Mouse (Mus musculus) embryo, embryonic 9.5 days (tissue): ENCODE results near the gene Rgs17.

ENCODE experiments used
- DNase-seq: peaks from one replicate; pipeline ENCODE4 v3.0.0-alpha.2; 2017; ENCODE audit errors: extremely low spot score

The Rgs17 gene

DNA sequence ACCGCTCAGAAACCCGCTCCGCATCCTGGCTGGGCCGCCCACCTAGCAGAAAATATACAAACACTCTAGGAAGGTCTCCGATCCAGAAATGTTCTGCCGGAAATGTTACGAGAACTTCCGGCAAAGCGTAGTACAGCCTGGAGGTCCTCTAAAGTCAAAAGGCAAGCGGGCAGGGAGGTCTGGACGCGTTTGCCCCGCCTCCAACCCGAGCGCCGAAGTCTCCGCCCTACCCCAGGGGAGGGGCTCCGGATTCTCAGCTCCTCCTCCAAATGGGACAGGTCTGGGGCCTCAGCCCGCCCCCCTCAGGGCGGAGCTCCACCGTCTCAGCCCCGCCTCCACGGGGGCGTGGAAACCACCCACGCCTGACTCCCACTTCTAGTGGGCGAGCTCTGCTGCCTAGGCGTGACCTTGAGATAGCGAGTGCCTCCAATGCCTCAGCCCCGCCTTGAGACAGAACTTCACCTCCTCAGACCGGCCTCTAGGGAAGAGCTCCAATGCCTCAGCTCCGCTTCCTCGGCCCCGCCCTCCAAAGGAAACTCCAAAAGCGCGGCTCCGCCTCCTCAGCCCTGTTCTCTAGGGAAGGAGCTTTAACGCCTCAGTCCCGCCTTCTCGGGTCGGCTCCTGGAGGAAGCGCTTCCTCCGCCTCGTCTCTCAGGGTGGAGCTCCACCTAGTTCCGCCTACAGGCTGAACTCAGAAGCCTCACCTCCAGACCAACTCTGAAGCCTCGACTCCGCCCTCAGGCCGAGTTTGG is 98.3 kb downstream of the Rgs17 start, which contains the start of gene Mtrf1l:
TSS of gene Mtrf1l (minus strand) at position 171 of the 752 bp plus-strand sequence.
- DNase-seq: peak; percentile 98

DNA sequence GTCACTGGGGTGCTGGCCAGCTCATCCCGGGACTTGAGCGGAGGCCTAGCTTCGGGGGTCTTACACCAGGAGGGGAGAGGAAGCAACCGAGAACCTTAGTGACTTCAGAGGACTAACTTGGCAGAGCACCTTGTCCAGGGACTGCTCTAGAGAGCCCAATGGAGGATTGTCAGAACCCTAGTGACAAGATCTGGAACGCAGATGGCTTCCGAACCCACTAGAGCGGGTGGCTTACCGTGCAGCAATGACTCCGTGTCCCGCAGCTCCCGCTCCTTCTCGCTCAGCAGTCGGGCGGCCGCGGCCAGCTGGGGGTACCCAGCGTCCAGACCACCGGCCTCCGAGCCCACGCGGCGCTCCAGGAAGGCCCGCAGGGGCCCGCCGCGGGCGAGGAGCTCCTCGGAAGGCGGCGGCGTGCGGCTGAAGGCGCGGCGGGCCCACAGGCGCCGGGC is 98.9 kb downstream of the Rgs17 start:
- DNase-seq: no peak

DNA sequence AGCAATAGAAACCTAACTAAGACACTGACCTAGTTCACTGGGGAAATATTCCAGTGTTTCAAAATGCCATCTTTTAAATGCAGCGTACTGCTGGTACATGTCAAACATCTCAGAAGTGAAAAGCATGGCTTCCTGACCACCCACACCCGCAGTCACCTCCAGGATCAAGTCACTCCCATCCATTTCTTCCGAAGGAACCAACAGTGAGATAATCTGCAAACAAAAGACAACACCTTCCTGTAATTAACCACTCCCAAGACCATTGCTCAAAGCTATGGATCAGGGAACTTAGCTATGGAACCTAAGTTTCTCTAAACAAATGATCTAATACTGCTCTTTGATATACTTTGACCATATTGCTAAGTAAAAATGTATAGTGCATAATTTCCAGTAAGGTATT is 103.4 kb downstream of the Rgs17 start:
- DNase-seq: no peak

DNA sequence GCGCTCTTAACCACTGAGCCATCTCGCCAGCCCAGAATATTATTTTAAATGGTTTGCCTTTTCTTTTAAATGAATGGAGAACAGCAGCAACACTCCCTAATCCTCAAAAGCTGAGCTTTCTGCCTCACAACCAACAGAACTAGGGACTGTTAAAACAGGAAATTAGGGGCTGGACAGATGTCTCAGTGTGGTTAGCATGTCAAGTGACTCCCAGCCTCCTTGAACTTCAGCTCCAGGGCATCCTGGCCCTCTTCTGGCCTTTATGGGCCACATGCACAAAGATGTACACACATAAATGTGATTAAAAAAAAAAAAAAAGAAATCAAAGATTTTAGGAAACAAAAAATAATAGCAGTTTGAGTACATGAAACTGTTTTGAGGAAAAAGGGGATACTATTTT is 106.2 kb downstream of the Rgs17 start:
- no peak for DNase-seq

DNA sequence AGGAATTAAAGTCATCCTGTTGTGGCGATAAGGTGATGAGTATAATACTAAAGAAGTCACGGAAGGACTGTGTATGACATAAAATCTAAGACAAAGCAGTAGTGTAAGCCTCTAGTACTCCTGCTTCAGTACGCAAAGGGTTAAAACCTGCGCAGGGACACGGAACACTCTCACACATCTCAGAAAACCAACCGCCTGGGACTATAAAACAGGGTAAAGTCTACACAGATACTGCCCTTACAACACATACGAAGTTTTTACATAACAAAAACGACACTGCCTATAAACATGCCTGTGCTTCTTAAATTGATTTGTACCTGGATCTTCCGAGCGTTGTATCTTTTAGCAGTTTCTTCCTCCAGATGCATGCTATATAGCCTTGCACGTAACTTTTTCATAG is 108.5 kb downstream of the Rgs17 start:
- no peak for DNase-seq

DNA sequence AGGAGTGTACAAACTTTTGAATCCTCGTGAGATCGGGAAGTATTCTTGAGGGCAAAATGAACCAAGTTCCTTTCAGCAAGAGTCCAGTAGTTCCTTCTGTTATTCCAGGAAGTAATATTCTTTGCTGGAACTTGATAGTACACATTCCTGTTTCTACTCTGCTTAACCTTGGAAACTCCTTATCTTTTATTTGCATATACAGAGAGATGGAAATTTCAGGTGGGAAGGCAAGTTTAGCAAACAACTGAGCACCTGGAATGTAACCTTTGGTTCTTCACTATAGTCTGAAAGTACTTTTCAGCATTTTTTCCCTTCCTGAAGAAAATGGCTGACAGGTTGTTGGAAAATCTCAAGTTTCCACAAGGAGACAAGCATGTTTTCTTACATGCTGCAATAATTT is 114.5 kb downstream of the Rgs17 start:
- no peak for DNase-seq

DNA sequence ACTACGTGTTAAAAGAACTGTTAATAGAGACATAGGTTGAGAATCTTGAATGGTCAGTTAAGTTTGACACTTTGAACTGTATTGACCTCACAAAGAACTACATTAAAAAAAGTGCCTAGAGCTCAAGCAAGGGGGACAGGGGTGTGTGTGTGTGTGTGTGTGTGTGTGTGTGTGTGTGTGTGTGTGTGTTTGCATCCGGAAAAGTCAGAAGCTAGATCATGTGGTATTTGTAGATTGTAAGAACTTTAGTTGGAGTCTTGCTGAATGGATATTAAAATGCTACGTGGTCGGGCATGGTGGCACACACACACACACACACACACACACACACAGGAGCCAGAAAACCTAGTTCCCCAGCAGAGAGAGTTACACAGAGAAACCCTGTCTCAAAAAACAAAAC is 115.2 kb downstream of the Rgs17 start:
- DNase-seq: no peak

DNA sequence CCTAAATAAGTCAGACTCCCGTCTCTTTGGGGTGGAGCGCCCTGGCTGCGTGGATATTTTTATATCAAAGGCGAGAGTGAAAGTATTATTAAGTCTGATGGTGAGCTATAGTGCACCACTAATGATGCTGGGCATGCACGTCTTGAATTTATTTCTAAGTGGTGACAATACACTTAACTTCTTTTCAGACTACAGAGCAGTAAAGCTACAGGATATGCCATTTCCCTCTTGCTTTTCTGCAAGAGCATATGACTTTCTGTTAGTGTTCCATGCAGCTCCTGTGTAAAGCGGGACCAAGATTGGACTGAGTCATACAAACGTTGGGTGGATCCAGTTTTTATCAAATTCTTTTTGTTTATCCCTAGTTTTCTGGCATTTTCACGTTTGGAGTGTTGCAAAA is 115.8 kb downstream of the Rgs17 start:
- no peak for DNase-seq

DNA sequence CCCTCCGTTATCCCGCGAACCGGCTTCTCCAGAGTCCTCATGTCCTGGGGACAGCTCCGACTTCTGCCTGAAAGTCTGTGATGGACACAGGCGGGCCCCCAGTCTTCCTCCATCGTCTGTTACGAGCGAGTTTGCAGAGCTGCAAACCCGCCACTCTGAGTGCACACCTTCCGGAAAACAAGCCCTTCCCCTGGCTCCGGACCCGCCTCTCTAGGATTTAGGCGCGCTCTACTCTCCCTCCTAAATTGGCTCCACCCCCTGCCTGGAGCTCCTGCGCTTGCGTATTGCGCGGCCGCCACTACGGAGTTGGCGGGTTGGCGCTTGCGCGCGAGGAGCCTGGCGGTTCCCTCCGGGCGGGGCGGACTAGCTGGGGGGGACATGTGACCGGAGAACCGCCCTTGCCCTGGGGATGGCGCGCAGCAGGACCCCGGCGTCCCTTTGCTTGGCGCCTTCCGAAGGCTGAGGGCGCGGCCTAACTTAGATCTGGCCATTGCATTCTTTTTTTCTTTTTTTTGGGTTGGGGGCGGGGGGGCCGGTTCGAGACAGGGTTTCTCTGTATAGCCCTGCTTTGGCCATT is 116.4 kb downstream of the Rgs17 start:
- peak; percentile 97 for DNase-seq

DNA sequence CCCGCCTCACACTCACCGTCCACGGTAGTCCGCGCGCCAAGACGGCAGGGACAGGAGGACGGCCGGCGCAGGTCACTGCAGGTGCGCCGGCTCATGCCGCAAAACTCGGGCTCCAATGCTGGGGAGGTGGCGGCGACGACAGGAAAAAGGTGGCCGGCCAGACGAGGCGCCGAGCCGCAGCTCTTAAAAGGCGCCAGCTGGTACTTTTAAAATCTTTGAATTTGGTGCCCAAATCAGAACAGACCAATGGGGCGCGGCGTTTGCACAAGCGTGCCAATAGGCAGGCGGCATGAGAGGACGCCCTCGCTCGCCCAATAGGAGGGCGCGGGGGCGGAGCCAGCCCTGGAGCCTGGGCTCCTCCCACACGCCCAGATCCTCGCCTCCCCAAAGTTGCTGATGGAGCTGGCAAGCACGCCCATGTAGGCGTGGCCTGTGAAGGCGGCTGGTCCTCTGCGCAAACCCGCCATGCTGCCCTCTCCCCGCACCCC is 116.9 kb downstream of the Rgs17 start, which contains the start of gene Fbxo5:
TSS of gene Fbxo5 (minus strand) at position 358 of the 488 bp plus-strand sequence.
- DNase-seq: peak; percentile 97

DNA sequence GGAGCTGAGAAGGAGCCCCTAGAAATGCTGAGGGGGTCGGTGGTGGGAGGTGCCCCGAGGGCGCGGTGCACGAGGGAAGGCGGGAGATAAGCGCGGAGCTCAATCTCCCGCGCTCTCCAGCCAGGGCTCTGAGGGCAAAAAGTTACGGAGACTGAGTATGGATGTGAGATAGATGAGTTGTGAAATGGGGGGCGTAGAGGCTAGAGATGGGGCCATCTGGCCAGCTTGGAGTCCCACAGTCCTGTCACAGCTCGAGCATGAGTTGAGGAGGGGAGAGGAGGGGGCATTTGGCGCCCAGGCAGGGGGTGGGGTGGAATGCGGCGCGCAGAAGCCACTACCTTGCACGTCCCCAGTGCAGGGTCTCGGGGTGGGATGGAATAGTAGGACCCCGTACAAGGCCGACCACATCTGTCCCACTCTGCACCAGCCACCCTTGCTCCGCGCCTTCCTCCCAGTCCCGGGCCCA is 117.5 kb downstream of the Rgs17 start:
- peak; percentile 71 for DNase-seq

DNA sequence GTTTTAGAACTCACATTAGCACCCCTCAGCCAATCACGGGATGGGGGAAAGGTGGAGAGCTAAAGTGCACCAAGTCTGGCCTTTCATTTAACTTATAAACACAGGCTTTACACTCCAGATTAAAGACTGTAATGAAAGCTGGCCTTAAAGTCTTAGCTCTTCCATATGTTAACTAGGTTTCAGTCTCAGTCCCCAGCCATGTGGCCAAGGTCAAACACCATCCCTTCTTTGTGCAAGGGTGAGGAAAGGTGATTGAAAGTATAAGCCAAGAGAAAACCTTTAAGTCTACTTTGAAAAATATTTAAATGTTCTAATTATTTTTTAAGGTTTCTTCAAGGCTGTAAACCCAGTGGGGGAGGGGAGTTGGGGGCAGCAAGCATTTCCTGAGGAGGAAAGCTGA is 118.5 kb downstream of the Rgs17 start:
- DNase-seq: no peak

DNA sequence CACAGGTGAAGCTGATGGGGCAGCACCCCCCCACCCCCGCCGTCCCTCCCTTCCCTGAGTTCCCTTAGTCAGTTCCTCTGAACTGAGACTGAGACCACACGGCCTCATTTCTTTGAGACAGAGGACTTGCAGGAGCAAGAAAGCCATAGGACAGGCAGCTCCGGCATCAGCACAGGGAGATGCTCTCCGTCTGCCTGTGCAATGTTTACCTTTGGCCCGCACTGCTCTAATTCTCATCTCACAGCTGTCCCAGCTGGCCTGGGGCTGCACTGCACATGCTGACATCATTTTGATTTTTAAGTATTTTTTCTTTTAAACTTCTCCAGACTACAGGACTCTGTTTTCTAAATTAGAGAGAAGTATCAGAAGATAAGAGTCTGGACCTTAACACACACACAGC is 119.3 kb downstream of the Rgs17 start:
- no peak for DNase-seq

DNA sequence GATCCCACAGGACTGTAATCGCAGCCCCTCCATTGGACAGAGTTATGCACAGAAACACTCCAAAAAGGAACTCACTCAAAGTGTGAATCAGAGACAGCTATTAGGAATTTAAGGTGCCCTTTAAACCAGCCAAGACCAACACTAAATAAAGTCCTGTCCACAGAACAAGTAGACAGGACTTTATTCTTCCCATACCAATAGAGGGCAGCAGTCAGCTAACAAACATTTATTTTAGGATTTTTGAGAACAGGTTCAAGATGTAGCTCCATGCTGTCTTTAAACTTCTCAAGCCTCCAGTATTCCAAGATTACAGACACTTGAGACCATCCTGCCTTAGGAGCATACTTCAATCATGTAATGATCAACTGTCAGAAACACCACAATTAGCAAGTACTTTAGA is 121.7 kb downstream of the Rgs17 start:
- DNase-seq: no peak

DNA sequence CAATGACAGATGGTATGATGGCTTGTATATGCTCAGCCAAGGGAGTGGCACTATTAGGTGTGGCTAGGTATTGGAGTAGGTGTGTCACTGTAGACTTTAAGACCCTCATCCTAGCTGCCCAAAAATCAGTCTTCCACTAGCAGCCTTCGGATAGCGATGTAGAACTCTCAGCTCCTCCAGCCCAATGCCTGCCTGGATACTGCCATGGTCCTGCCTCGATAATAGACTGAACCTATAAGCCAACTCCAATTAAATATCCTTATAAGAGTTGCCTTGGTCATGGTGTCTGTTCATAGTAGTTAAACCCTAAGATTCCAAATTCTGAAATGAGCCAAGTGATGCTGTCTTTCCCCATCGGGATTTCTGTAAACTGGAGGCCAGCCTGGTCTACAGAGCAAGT is 124.1 kb downstream of the Rgs17 start:
- DNase-seq: no peak

DNA sequence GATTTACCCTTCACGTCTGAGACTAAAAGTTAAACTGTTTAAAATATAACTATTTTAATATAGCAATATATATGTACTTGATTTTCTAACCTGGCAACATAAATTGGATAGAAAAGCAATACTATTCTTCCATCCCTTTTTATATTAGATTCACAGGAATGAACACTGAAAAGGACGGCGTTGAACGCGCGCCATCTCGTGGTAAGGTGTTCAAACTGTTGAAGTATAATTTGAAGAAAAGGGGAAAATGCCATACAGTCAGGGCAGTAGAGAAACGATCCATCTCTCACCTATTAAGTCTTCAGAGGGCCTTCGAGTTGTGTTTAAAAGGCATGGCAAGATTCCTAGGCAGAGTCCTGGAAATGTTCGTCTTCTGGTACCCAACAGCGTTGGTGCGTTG is 131.5 kb downstream of the Rgs17 start:
- no peak for DNase-seq

DNA sequence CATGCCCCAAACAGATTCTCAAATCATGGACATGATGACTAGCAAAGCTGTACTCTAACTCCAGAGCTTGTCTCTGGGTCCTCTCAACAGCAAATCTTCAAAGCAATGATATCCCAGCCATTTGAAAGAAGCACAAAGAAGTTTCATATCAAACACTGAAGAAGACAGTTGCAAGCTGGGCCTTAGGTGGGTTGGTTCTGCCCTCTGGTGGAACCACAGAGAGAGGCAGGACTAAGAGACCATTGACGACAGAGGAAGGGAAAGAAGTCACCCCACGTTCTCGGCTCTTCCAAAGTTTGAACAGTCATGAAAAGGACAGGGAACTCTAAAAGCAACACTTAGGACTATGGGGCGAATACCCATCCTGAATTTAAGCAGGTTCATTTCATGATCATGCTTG is 135.3 kb downstream of the Rgs17 start:
- DNase-seq: no peak
